Mouse (Mus musculus) splenic B cell, adult 2 months (primary cell): ENCODE results near the gene Exoc3l2.
A peak's percentile ranks its signal among the peaks of the same experiment; 100 is the strongest.

Source experiments
- DNase-seq: peaks from one replicate; pipeline ENCODE4 v3.0.0-alpha.2; 2011; ENCODE audit warnings: low read depth, low spot score
- H3K27me3 ChIP-seq: 2 replicates; pipeline ENCODE4 v1.6.1; 2012; ENCODE audit warnings: mild to moderate bottlenecking, low read length, moderate library complexity, mixed read lengths; ENCODE audit not compliant: control insufficient read depth, poor library complexity, insufficient read depth, severe bottlenecking
- H3K36me3 ChIP-seq: 2 replicates; pipeline ENCODE4 v1.6.1; 2012; ENCODE audit warnings: mild to moderate bottlenecking, low read length, moderate library complexity, mixed read lengths; ENCODE audit not compliant: control insufficient read depth, poor library complexity, insufficient read depth, severe bottlenecking

Gene Exoc3l2

DNA sequence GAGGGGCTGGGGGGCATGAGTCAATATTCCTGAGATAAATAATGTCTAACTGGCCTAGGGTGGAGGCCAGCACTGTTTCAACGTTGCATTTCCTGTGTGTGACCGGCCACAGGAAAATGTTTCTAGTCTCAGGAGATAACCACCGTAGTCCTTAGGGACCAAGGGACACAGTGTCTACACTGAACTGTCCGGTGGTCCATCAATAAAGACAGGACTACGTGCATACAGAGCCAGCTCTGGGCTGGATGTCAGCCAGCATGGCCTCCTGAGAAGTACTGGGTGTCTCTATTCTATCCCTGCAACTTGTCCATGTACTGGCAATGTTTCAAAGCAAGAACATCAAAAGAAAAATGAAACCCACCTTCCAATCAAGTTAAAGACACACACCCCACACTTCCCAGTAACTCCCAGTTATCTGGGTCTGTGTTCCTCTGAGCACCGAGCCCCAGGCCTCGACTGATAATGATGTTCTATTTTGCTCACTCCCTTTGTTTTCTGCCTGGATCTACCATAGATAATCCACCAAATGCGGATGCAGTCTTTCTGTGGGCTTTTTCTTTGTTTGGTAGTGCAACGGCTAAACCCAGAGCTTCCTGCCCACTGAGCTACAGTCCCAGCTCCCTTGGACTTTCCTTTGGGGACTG lies 21.6 kb upstream of the Exoc3l2 start:
- Histone ChIP-seq H3K36me3 (peaks cover 2% of the 10 kb centered on the region; the same call in 1 of the 2 replicates), H3K27me3 (no peaks in the 10 kb centered on the region)
- no peak for DNase-seq

GRCm38 (mm10) chr7:19443344-19443743 lies 19.8 kb upstream of the Exoc3l2 start:
- Histone ChIP-seq H3K36me3 (no peaks in the 10 kb centered on the region; the same call in none of the 2 replicates), H3K27me3 (no peaks in the 10 kb centered on the region)
- peak; percentile 86 for DNase-seq

DNA sequence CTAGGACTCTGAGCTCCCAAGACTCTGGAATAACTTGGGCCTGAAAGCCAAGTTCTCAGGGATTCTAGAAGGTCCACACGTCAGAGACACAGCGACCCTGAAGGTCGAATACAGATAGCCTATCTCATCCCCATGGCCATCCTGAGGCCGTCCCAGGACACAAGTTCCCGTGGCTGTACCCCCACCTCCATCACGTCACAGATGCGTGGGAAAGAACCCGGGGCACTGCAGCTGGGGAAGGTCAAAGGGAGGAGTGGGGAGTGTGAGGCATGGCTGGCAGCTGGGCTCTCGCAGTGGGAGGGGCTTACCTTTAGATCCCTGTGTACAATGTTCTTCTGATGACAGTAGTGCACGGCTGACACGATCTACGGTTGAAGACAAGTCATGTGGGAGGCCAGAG lies 18.3 kb upstream of the Exoc3l2 start:
- DNase-seq: no peak
- Histone ChIP-seq H3K36me3 (no peaks in the 10 kb centered on the region; the same call in none of the 2 replicates), H3K27me3 (no peaks in the 10 kb centered on the region)

DNA sequence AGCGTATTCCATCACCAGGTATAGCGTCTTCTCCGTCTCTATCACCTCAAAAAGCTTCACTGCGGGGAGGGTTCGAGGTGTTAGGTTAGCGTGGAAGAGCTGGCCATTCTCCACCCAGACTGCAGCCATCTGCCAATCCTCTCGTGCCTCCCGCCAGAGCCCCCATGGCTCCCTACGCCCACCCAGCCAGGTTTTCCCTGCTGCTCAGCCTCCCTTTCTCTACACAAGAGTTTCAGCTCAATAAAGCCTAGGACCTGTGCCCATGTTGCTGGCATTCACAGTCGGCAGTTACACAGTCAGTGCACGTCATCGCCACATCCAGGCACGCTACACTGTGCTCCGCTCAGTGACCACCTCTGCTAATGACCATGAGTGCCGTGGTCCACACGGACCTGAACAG lies 15.4 kb upstream of the Exoc3l2 start:
- Histone ChIP-seq H3K36me3 (no peaks in the 10 kb centered on the region; the same call in none of the 2 replicates), H3K27me3 (no peaks in the 10 kb centered on the region)
- no peak for DNase-seq

- Histone ChIP-seq H3K27me3 (no peaks in the 10 kb centered on the region), H3K36me3 (no peaks in the 10 kb centered on the region; the same call in none of the 2 replicates)
- DNase-seq: no peak
Measured at GRCm38 (mm10) chr7:19449165-19449564, 14.0 kb upstream of the Exoc3l2 start.

DNA sequence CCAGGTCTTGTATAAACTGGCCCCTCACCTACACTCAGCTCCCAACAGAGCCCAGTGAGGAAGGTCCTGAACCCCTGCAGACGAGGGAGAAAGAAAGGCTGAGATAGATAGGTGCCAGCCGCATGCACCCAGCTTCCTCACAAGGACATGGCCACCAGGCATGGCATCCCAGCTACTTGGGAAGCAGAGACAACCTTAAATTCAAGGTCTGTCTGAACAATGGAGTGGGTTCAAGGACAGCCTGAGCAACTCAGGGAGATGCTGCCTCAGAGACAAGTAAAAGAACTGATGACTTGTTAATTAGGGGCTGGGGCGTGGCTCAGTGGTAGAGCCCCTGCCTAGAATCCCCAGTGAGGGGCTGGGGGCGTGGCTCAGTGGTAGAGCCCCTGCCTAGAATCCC lies 7.9 kb upstream of the Exoc3l2 start:
- no peak for DNase-seq
- Histone ChIP-seq H3K36me3 (no peaks in the 10 kb centered on the region), H3K27me3 (no peaks in the 10 kb centered on the region)

DNA sequence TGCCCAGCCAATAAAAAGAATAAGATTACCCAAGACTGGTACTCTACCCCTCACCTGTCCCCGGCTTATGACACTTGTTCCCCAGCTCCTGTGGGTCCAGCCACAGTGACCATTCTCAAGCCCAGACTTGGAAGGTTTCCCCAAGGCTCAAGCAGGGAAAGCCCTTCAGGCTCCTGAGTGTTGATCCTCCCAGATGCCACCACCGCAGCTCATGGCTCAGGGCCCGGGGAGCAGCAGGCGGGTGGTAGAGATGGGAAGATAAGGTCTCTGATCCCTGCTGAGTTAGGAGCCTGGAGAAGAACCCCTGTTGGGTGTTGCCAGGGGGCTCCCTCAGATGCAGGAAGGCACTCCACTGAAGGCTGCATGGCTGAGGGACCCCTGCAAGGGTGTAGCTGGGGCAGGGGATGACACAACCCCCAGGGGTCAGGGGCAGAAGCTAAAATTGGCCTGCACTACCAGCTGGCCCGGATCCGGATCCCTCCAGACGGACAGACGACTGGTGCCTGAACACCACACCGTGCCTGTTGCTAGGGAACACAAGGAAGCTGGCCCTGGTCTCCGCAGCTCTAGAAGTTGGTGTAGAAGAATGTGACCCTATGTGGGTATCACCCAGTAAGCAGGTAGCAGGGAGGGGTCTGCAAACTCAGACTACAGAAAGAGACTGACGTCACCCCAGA lies 7.2 kb upstream of the Exoc3l2 start:
- no peak for DNase-seq
- H3K27me3 ChIP-seq: no peaks in the 10 kb centered on the region
- no peaks in the 10 kb centered on the region for H3K36me3 ChIP-seq

GRCm38 (mm10) chr7:19456628-19457027 lies 6.5 kb upstream of the Exoc3l2 start:
- Histone ChIP-seq H3K36me3 (no peaks in the 10 kb centered on the region), H3K27me3 (no peaks in the 10 kb centered on the region)
- DNase-seq: no peak

- H3K36me3 ChIP-seq: no peaks in the 10 kb centered on the region
- DNase-seq: no peak
- no peaks in the 10 kb centered on the region for H3K27me3 ChIP-seq
Measured at GRCm38 (mm10) chr7:19457414-19458071, 5.6 kb upstream of the Exoc3l2 start.

GRCm38 (mm10) chr7:19458072-19458486 lies 5.1 kb upstream of the Exoc3l2 start:
- DNase-seq: peak; percentile 63
- Histone ChIP-seq H3K36me3 (no peaks in the 10 kb centered on the region), H3K27me3 (no peaks in the 10 kb centered on the region)

DNA sequence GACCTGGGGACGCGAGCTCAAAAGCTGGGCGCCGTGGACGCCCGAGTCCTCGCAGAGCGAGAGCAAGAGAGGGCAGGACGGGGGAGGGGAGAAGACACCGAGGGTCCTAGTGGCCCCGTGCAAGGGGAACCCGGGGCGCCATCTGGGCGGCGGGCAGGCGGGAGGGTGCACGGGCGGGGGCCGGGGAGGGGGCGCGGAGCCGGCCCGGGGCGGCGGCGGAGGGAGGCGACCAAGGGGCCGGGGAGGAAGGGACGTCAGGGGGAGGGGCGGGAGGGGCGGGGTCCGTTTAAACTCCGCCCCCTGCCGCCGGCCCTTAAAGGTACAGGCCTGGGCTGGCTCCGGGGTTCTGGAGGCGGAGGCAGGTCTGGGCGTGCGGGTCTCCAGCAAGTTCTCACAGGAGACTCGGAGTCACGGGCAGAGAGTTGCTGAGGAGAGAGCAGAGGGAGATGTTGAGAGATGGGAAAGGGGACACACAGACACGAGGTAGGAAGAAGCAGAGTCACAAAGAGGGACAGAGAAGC lies 4.5 kb upstream of the Exoc3l2 start, which contains the start of gene Mark4:
Gene Mark4, minus strand, starts transcription at position 231 of the 521 bp plus-strand sequence.
- Histone ChIP-seq H3K36me3 (no peaks in the 10 kb centered on the region), H3K27me3 (no peaks in the 10 kb centered on the region)
- peak; percentile 83 for DNase-seq

DNA sequence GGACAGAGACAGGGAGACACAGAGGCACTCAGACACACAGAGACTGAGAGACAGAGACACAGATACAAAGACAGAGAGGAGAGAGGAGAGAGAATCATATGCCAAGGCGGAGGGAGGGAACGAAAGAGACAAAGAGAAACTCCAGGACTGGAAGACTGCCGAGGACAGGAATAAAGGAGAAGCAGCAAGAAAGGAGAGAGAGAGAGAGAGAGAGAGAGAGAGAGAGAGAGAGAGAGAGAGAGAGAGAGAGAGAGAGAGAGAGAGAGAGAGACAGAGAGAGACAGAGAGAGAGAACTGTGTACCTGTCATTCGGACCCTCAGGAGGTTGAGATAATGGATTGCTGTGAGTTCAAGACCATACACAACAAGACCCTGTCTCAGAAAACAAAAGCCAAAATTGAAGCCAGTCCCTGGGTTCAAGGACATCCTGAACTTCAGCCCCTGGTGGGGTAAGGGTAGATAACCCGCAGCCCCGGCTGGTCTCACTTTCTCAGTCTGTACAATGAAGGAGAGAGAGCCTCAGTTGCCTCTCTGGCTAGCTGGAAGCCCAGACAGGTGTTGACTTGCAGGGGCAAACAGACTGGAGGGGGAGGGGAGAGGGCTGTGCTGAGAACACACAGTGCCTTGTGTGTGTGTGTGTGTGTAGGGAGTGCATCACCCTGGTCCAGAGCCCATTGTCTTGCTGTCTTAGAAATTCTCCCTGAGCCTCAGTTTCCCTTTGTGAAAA lies 3.8 kb upstream of the Exoc3l2 start:
- no peak for DNase-seq
- Histone ChIP-seq H3K36me3 (no peaks in the 10 kb centered on the region), H3K27me3 (no peaks in the 10 kb centered on the region)

DNA sequence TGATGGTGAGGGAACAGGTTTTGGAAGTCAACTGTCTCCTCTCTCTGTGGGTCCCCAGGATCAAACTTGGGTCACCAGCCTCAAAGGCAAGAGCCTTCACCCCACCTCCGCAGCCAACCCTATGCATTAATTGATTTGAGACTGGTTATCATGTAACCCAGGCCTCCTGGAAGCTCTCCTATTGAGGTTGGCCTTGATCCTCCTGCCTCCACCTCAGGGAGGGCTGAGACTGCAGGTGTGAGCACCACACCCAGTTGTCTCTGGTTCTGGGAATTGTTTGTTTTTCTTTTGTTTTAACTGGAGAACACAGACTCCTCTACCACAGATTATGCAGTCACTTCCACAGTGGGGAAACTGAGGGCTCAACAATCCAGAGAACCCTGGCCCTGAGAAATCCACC lies 2.6 kb upstream of the Exoc3l2 start:
- no peaks in the 10 kb centered on the region for H3K27me3 ChIP-seq
- H3K36me3 ChIP-seq: no peaks in the 10 kb centered on the region
- DNase-seq: no peak

DNA sequence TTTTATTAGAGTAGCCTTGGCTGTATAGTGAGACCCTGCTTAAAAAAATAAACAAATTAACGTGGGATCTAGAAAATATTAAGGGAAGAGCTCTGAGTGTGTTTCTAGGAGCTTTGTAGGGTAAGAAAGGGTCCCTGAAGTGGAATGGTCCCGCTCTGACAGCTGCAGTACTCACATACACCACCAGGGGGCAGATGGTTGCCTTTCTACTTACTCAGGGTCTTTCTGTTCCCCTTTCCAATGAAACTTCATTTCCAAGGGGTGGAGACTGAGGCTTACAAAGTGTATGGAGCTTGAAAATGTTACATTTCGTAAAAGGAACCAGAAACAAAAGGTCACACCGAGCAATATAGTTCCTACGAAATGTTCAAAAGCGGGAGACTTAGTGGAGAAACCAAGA lies 1.6 kb upstream of the Exoc3l2 start:
- DNase-seq: peak; percentile 90
- Histone ChIP-seq H3K27me3 (no peaks in the 10 kb centered on the region), H3K36me3 (no peaks in the 10 kb centered on the region)
